Mouse (Mus musculus): Measurements from ENCODE around the gene Slc4a5. TPM values are rescaled to one million over a fixed set of nuclear protein-coding genes. Genes with fewer than 3 reads are reported as not detected.

Gene Slc4a5
- polyA plus RNA-seq, 1 experiment from 2014 or later = 0.45 TPM

GRCm38 (mm10) chr6:83185895-83186861 is 33.5 kb upstream of the Slc4a5 start:
- H3K27me3 ChIP-seq (ENCODE audit: control insufficient read depth, insufficient read depth, low read length) = no peaks in the 10 kb centered on the region
- H3K9me3 ChIP-seq (ENCODE audit: control insufficient read depth, low read length) = no peaks in the 10 kb centered on the region
- peaks cover 51% of the 10 kb centered on the region for H3K36me3 ChIP-seq (ENCODE audit: control insufficient read depth, insufficient read depth, low read length)
- peak overlapping the region; percentile 46 for H3K4me2 ChIP-seq (replicated peaks; ENCODE audit: low read depth, low read length)
- ATAC-seq (ENCODE audit: low FRiP score, low TSS enrichment) = peak; percentile 90
- H3K4me3 ChIP-seq (ENCODE audit: low read length) = peak overlapping the region; percentile 23
- 12% methylated on average over 25 of the region's 25 CpGs for WGBS
- peaks cover 12% of the 10 kb centered on the region for H3K4me1 ChIP-seq (ENCODE audit: control insufficient read depth, insufficient read depth, low read length)
- H3K27ac ChIP-seq (ENCODE audit: low read depth, low read length) = 0 out of 2 replicates have a peak overlapping the region, but pooled peaks have one; percentile 7
- peak overlapping the region; percentile 42; the same call in 1 of the 2 replicates for H3K9ac ChIP-seq (ENCODE audit: low read depth, low read length)

GRCm38 (mm10) chr6:83186946-83187345 is 32.7 kb upstream of the Slc4a5 start:
- Histone ChIP-seq H3K4me1 (ENCODE audit: control insufficient read depth, insufficient read depth, low read length) (peaks cover 12% of the 10 kb centered on the region), H3K27me3 (ENCODE audit: control insufficient read depth, insufficient read depth, low read length) (no peaks in the 10 kb centered on the region), H3K36me3 (ENCODE audit: control insufficient read depth, insufficient read depth, low read length) (peaks cover 59% of the 10 kb centered on the region), H3K27ac (ENCODE audit: low read depth, low read length) (no peak overlapping the region), H3K9me3 (ENCODE audit: control insufficient read depth, low read length) (no peaks in the 10 kb centered on the region), H3K4me2 (replicated peaks; ENCODE audit: low read depth, low read length) (no peak overlapping the region), H3K4me3 (ENCODE audit: low read length) (no peak overlapping the region), H3K9ac (ENCODE audit: low read depth, low read length) (no peak overlapping the region)
- no peak for ATAC-seq (ENCODE audit: low FRiP score, low TSS enrichment)
- WGBS = 87% methylated on average over 2 of the region's 2 CpGs

- Histone ChIP-seq H3K4me3 (ENCODE audit: low read length) (no peak overlapping the region), H3K9ac (ENCODE audit: low read depth, low read length) (no peak overlapping the region), H3K27ac (ENCODE audit: low read depth, low read length) (no peak overlapping the region), H3K36me3 (ENCODE audit: control insufficient read depth, insufficient read depth, low read length) (peaks cover 97% of the 10 kb centered on the region), H3K27me3 (ENCODE audit: control insufficient read depth, insufficient read depth, low read length) (no peaks in the 10 kb centered on the region), H3K4me1 (ENCODE audit: control insufficient read depth, insufficient read depth, low read length) (no peaks in the 10 kb centered on the region), H3K4me2 (replicated peaks; ENCODE audit: low read depth, low read length) (no peak overlapping the region), H3K9me3 (ENCODE audit: control insufficient read depth, low read length) (no peaks in the 10 kb centered on the region)
- 90% methylated on average over 7 of the region's 7 CpGs for WGBS
- no peak for ATAC-seq (ENCODE audit: low FRiP score, low TSS enrichment)
Observed at GRCm38 (mm10) chr6:83193571-83193970, 26.1 kb upstream of the Slc4a5 start.

GRCm38 (mm10) chr6:83197345-83198004 is 22.2 kb upstream of the Slc4a5 start:
- Histone ChIP-seq H3K9me3 (ENCODE audit: control insufficient read depth, low read length) (no peaks in the 10 kb centered on the region), H3K27ac (ENCODE audit: low read depth, low read length) (no peak overlapping the region), H3K27me3 (ENCODE audit: control insufficient read depth, insufficient read depth, low read length) (no peaks in the 10 kb centered on the region), H3K4me1 (ENCODE audit: control insufficient read depth, insufficient read depth, low read length) (no peaks in the 10 kb centered on the region), H3K4me2 (replicated peaks; ENCODE audit: low read depth, low read length) (no peak overlapping the region), H3K4me3 (ENCODE audit: low read length) (no peak overlapping the region), H3K36me3 (ENCODE audit: control insufficient read depth, insufficient read depth, low read length) (peaks cover 77% of the 10 kb centered on the region), H3K9ac (ENCODE audit: low read depth, low read length) (no peak overlapping the region)
- no peak for ATAC-seq (ENCODE audit: low FRiP score, low TSS enrichment)
- WGBS = 50% methylated on average over 15 of the region's 15 CpGs

- no peak overlapping the region for H3K4me2 ChIP-seq (replicated peaks; ENCODE audit: low read depth, low read length)
- 88% methylated on average over 4 of the region's 4 CpGs for WGBS
Observed at GRCm38 (mm10) chr6:83203320-83203719, 16.3 kb upstream of the Slc4a5 start.

GRCm38 (mm10) chr6:83205851-83206250 is 13.8 kb upstream of the Slc4a5 start:
- Histone ChIP-seq H3K9me3 (ENCODE audit: control insufficient read depth, low read length) (no peaks in the 10 kb centered on the region), H3K9ac (ENCODE audit: low read depth, low read length) (no peak overlapping the region), H3K36me3 (ENCODE audit: control insufficient read depth, insufficient read depth, low read length) (0 out of 2 replicates have a peak, but pooled peaks cover under 1% of the 10 kb centered on the region), H3K27me3 (ENCODE audit: control insufficient read depth, insufficient read depth, low read length) (no peaks in the 10 kb centered on the region), H3K4me2 (replicated peaks; ENCODE audit: low read depth, low read length) (no peak overlapping the region), H3K4me1 (ENCODE audit: control insufficient read depth, insufficient read depth, low read length) (no peaks in the 10 kb centered on the region), H3K4me3 (ENCODE audit: low read length) (no peak overlapping the region), H3K27ac (ENCODE audit: low read depth, low read length) (no peak overlapping the region)
- no peak for ATAC-seq (ENCODE audit: low FRiP score, low TSS enrichment)
- 89% methylated on average over 3 of the region's 3 CpGs for WGBS

More at GRCm38 (mm10) chr6:83203320-83203719, 16.3 kb upstream of the Slc4a5 start:
- no peak overlapping the region for H3K9ac ChIP-seq (ENCODE audit: low read depth, low read length)
- H3K4me3 ChIP-seq (ENCODE audit: low read length) = no peak overlapping the region
- H3K4me1 ChIP-seq (ENCODE audit: control insufficient read depth, insufficient read depth, low read length) = no peaks in the 10 kb centered on the region
- H3K9me3 ChIP-seq (ENCODE audit: control insufficient read depth, low read length) = no peaks in the 10 kb centered on the region
- H3K27me3 ChIP-seq (ENCODE audit: control insufficient read depth, insufficient read depth, low read length) = no peaks in the 10 kb centered on the region
- peaks cover 22% of the 10 kb centered on the region for H3K36me3 ChIP-seq (ENCODE audit: control insufficient read depth, insufficient read depth, low read length)
- H3K27ac ChIP-seq (ENCODE audit: low read depth, low read length) = no peak overlapping the region
- no peak for ATAC-seq (ENCODE audit: low FRiP score, low TSS enrichment)

GRCm38 (mm10) chr6:83206321-83206720 is 13.3 kb upstream of the Slc4a5 start:
- Histone ChIP-seq H3K27ac (ENCODE audit: low read depth, low read length) (no peak overlapping the region), H3K9ac (ENCODE audit: low read depth, low read length) (no peak overlapping the region), H3K27me3 (ENCODE audit: control insufficient read depth, insufficient read depth, low read length) (no peaks in the 10 kb centered on the region), H3K4me1 (ENCODE audit: control insufficient read depth, insufficient read depth, low read length) (no peaks in the 10 kb centered on the region), H3K9me3 (ENCODE audit: control insufficient read depth, low read length) (no peaks in the 10 kb centered on the region), H3K4me3 (ENCODE audit: low read length) (no peak overlapping the region), H3K4me2 (replicated peaks; ENCODE audit: low read depth, low read length) (no peak overlapping the region), H3K36me3 (ENCODE audit: control insufficient read depth, insufficient read depth, low read length) (no peaks in the 10 kb centered on the region)
- ATAC-seq (ENCODE audit: low FRiP score, low TSS enrichment) = no peak
- WGBS = 75% methylated on average over 11 of the region's 11 CpGs

- ATAC-seq (ENCODE audit: low FRiP score, low TSS enrichment) = no peak
- Histone ChIP-seq H3K9me3 (ENCODE audit: control insufficient read depth, low read length) (no peaks in the 10 kb centered on the region), H3K27ac (ENCODE audit: low read depth, low read length) (no peak overlapping the region), H3K27me3 (ENCODE audit: control insufficient read depth, insufficient read depth, low read length) (no peaks in the 10 kb centered on the region), H3K4me1 (ENCODE audit: control insufficient read depth, insufficient read depth, low read length) (no peaks in the 10 kb centered on the region), H3K4me2 (replicated peaks; ENCODE audit: low read depth, low read length) (no peak overlapping the region), H3K36me3 (ENCODE audit: control insufficient read depth, insufficient read depth, low read length) (no peaks in the 10 kb centered on the region), H3K9ac (ENCODE audit: low read depth, low read length) (no peak overlapping the region), H3K4me3 (ENCODE audit: low read length) (no peak overlapping the region)
- WGBS = 74% methylated on average over 9 of the region's 9 CpGs
Observed at GRCm38 (mm10) chr6:83207361-83208049, 12.1 kb upstream of the Slc4a5 start.

Data from kidney, embryonic 14.5 days (tissue).